Mouse (Mus musculus): ENCODE results near the gene Rps11.

DNA sequence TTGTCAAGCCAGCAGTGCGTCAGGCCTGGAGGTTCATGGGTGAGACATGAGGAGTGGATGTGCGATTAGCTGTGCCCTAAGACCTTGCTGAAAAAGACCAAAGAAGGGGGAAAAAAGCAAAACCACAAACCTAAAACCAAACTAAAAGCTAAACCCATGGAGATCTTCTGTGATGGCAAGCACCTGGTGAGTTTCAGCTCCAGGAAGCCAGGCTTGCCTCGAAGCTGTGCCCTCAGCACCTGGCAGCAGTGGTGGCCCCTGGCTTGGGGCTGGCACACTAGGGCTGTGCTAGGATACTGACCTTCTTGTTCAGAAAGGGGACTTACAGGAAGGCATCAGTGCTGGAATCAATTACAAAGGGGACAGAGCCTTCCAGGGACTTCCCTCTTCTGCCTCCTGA is 17.1 kb upstream of the Rps11 start:
- TF ChIP-seq CTCF (IDR thresholded peaks at IDR 0.05; ENCODE audit: insufficient read depth, low read length) (no peak), POLR2A (IDR thresholded peaks at IDR 0.05; ENCODE audit: borderline replicate concordance, extremely low read depth, low read depth, low read length) (no peak)
